Mouse (Mus musculus) intestine, embryonic 15.5 days (tissue): ENCODE results near the gene Gnat2. TPM values are rescaled to one million over a fixed set of nuclear protein-coding genes. Genes with fewer than 3 reads are reported as not detected.

Experiments used
- ATAC-seq: fragments of 200-750 bp; cut with Nextera tagmentation; 2 replicates; pipeline ENCODE4 v1.8.0; 2017; ENCODE audit warnings: moderate TSS enrichment, moderate library complexity
- H3K27ac ChIP-seq: fragments of 300-500 bp; sonication (generic); 2 replicates; pipeline ENCODE4 v1.5.1; 2015; ENCODE audit warnings: mild to moderate bottlenecking, inconsistent platforms
- H3K27me3 ChIP-seq: fragments of 300-500 bp; sonication (generic); replicated peaks from 2 replicates; pipeline ENCODE4 v1.6.1; 2015; ENCODE audit warnings: inconsistent platforms
- H3K36me3 ChIP-seq: fragments of 300-500 bp; sonication (generic); 2 replicates; pipeline ENCODE4 v1.6.1; 2015; ENCODE audit warnings: inconsistent platforms
- H3K4me1 ChIP-seq: fragments of 300-500 bp; sonication (generic); replicated peaks from 2 replicates; pipeline ENCODE4 v1.6.1; 2015; ENCODE audit warnings: inconsistent platforms
- H3K4me2 ChIP-seq: fragments of 300-500 bp; sonication (generic); replicated peaks from 2 replicates; pipeline ENCODE4 v1.6.1; 2015; ENCODE audit warnings: mild to moderate bottlenecking, inconsistent platforms
- H3K4me3 ChIP-seq: fragments of 300-500 bp; sonication (generic); replicated peaks from 2 replicates; pipeline ENCODE4 v1.5.1; 2015; ENCODE audit warnings: inconsistent platforms
- H3K9ac ChIP-seq: fragments of 300-500 bp; sonication (generic); 2 replicates; pipeline ENCODE4 v1.6.1; 2015; ENCODE audit warnings: inconsistent platforms
- H3K9me3 ChIP-seq: fragments of 300-500 bp; sonication (generic); 2 replicates; pipeline ENCODE4 v1.6.1; 2016; ENCODE audit warnings: inconsistent platforms
- WGBS: fragments of 180-500 bp; shearing (Covaris S2); methylation state at CpG from one replicate; pipeline ENCODE4 v1.1.7; 2015; 5-methylcytosine and 5-hydroxymethylcytosine counted together
- polyA plus RNA-seq: library from polyadenylated mRNA; unstranded; fragments of >200 nt; fragmentation: Nextera tagmentation; extraction: Ambion mirVana; gene quantifications from 2 replicates; pipeline ENCODE4 v1.2.1, GENCODE M21; 2015

Gnat2 gene
- polyA plus RNA-seq, 1 experiment from 2014 or later = 1.9 TPM

GRCm38 (mm10) chr3:108085721-108086469 is 6.7 kb upstream of the Gnat2 start:
- peak overlapping the region; percentile 75 for H3K9ac ChIP-seq
- H3K4me1 ChIP-seq = peaks cover 52% of the 10 kb centered on the region
- H3K4me3 ChIP-seq = peak overlapping the region; percentile 73
- H3K4me2 ChIP-seq = peak overlapping the region; percentile 97
- H3K36me3 ChIP-seq = no peaks in the 10 kb centered on the region
- H3K27me3 ChIP-seq = no peaks in the 10 kb centered on the region
- peak; percentile 82 for ATAC-seq
- no peaks in the 10 kb centered on the region for H3K9me3 ChIP-seq
- H3K27ac ChIP-seq = peak overlapping the region; percentile 96
- under 1% methylated on average over 31 of the region's 31 CpGs for WGBS

- Histone ChIP-seq H3K9ac (peak within 1 kb of the TSS; percentile 75), H3K27ac (peak within 1 kb of the TSS; percentile 96)
- peak; percentile 65 for ATAC-seq
These were observed 6.1 kb upstream of the Gnat2 start, which contains the start of gene Ampd2 for GRCm38 (mm10) chr3:108086470-108086979. Gene Ampd2 (minus strand): TSS chr3:108086651.

GRCm38 (mm10) chr3:108087329-108087728 is 5.3 kb upstream of the Gnat2 start:
- H3K9ac ChIP-seq = no peak overlapping the region
- no peaks in the 10 kb centered on the region for H3K9me3 ChIP-seq
- H3K27me3 ChIP-seq = no peaks in the 10 kb centered on the region
- H3K36me3 ChIP-seq = no peaks in the 10 kb centered on the region
- no peak overlapping the region for H3K4me3 ChIP-seq
- WGBS = 78% methylated on average over 3 of the region's 3 CpGs
- H3K4me2 ChIP-seq = peak overlapping the region; percentile 97
- H3K27ac ChIP-seq = 0 out of 2 replicates have a peak overlapping the region, but pooled peaks have one; percentile 27
- ATAC-seq = no peak
- H3K4me1 ChIP-seq = peaks cover 44% of the 10 kb centered on the region

More at GRCm38 (mm10) chr3:108086470-108086979, 6.1 kb upstream of the Gnat2 start, which contains the start of gene Ampd2:
- Histone ChIP-seq H3K27me3 (no peaks in the 10 kb centered on the region), H3K4me3 (peak within 1 kb of the TSS; percentile 73), H3K9me3 (no peaks in the 10 kb centered on the region), H3K4me2 (peak within 1 kb of the TSS; percentile 97), H3K36me3 (no peaks in the 10 kb centered on the region), H3K4me1 (peaks cover 52% of the 10 kb centered on the region)
- WGBS = under 1% methylated on average over 29 of the region's 29 CpGs

- no peak for ATAC-seq
- Histone ChIP-seq H3K4me2 (0 out of 2 replicates have a peak overlapping the region, but pooled peaks have one; percentile 9), H3K27ac (no peak overlapping the region), H3K4me1 (peaks cover 28% of the 10 kb centered on the region), H3K9ac (no peak overlapping the region), H3K4me3 (no peak overlapping the region), H3K36me3 (no peaks in the 10 kb centered on the region), H3K9me3 (no peaks in the 10 kb centered on the region), H3K27me3 (no peaks in the 10 kb centered on the region)
- 29% methylated on average over 5 of the region's 5 CpGs for WGBS
These were observed 3.7 kb upstream of the Gnat2 start for GRCm38 (mm10) chr3:108088842-108089380.

DNA sequence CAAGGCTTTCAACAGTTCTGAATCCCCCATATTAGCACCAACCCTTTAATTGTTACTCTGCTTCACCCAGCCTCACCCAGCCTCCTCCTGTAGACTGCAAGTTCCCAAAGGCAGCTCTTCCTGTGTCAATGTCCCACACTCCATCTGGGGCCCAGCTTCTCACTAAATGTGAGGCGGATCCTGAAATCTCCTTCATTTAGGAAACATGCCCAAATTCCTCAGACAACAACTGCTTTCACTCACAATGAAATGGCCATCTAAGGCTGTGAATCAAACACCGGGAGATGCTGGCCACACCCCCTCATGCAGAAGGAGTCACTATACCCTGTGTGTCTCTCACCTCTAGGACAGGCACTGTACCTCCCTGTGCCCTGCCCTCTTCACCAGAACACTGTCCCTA is 2.7 kb upstream of the Gnat2 start:
- Histone ChIP-seq H3K4me2 (no peak overlapping the region), H3K27me3 (no peaks in the 10 kb centered on the region)

DNA sequence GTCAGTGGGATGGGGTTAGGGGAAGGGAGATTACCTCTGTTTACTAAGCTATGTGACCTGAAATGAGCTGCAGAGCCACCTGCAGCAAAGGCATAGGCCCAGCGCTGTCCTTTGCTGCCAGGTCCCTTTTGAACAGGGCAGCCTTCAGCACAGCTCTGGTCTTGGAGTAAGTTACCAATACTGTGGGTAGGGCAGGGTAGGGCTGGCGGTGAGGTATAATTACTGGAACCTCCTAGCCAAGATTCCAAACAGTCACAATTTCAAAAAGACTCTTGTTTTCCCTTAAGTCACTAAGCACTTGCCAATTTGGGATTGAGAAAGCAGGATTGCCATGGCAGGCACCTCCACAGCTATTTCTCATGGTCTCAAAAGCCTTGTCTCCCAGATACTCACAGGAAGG is 2.0 kb upstream of the Gnat2 start:
- Histone ChIP-seq H3K4me2 (no peak overlapping the region), H3K4me1 (peaks cover 16% of the 10 kb centered on the region), H3K27me3 (no peaks in the 10 kb centered on the region), H3K36me3 (no peaks in the 10 kb centered on the region), H3K4me3 (no peak overlapping the region), H3K9me3 (no peaks in the 10 kb centered on the region), H3K27ac (no peak overlapping the region), H3K9ac (no peak overlapping the region)
- no peak for ATAC-seq
- 84% methylated on average over 2 of the region's 2 CpGs for WGBS

More for the DNA sequence above, 2.7 kb upstream of the Gnat2 start:
- no peaks in the 10 kb centered on the region for H3K9me3 ChIP-seq
- no peaks in the 10 kb centered on the region for H3K36me3 ChIP-seq
- 41% methylated on average over 2 of the region's 2 CpGs for WGBS
- no peak overlapping the region for H3K4me3 ChIP-seq
- no peak overlapping the region for H3K27ac ChIP-seq
- no peak for ATAC-seq
- no peak overlapping the region for H3K9ac ChIP-seq
- H3K4me1 ChIP-seq = peaks cover 18% of the 10 kb centered on the region

DNA sequence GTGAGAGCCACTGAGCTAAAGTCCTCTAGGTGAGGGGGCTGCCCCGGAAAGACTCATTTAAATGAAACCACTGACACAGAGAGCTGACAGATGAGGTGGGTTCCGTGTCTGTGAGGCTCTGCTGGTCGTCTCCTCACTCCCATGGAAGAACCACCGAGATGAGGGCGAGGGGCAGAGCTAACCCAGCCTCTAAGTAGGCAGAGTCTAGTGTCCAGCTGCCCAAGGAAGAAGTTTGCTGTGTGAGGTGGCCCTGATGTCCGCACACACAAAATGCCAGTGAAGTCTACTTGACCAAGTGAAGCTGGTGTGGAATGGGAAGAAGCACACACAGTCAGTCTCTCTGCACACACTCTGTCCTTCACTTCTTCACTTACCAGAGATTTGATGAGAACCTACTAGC is 559 bp upstream of the Gnat2 start:
- H3K27me3 ChIP-seq = no peaks in the 10 kb centered on the region
- 73% methylated on average over 6 of the region's 6 CpGs for WGBS
- H3K4me3 ChIP-seq = no peak overlapping the region
- no peaks in the 10 kb centered on the region for H3K9me3 ChIP-seq
- peaks cover 10% of the 10 kb centered on the region for H3K4me1 ChIP-seq
- ATAC-seq = no peak
- H3K36me3 ChIP-seq = no peaks in the 10 kb centered on the region
- no peak overlapping the region for H3K27ac ChIP-seq
- H3K4me2 ChIP-seq = no peak overlapping the region
- H3K9ac ChIP-seq = no peak overlapping the region

- H3K27me3 ChIP-seq = no peaks in the 10 kb centered on the region
- no peak overlapping the region for H3K9ac ChIP-seq
- no peak overlapping the region for H3K27ac ChIP-seq
- no peak overlapping the region for H3K4me3 ChIP-seq
- ATAC-seq = no peak
- no peaks in the 10 kb centered on the region for H3K36me3 ChIP-seq
- no peak overlapping the region for H3K4me2 ChIP-seq
- H3K9me3 ChIP-seq = no peaks in the 10 kb centered on the region
- 66% methylated on average over 6 of the region's 6 CpGs for WGBS
- peaks cover 5% of the 10 kb centered on the region; the same call in 1 of the 2 replicates for H3K4me1 ChIP-seq
These were observed 717 bp downstream of the Gnat2 start for GRCm38 (mm10) chr3:108093306-108093705.

DNA sequence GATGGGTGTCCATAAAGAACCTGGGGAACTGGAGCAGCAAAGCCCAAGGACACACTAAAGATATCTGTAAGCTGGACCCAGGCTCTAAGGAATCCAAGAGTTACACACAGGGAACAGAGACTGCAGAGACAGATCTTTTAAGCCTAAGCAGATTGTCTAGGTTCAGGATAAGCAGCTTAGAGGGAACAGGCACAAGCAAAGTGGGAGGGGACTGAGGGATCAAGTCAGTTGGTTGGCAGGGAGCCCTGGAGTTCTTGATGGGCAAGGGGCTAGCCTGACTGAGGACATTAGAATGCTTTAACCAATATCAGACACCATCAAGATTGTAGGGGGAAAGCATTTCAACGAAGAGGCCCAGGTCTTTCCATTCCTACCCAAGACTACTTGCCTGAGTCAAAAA is 1.6 kb downstream of the Gnat2 start:
- no peak for ATAC-seq
- Histone ChIP-seq H3K36me3 (no peaks in the 10 kb centered on the region), H3K4me2 (no peak overlapping the region), H3K4me1 (0 out of 2 replicates have a peak, but pooled peaks cover 2% of the 10 kb centered on the region), H3K27ac (no peak overlapping the region), H3K4me3 (no peak overlapping the region), H3K9me3 (no peaks in the 10 kb centered on the region), H3K27me3 (no peaks in the 10 kb centered on the region), H3K9ac (no peak overlapping the region)
- WGBS = 88% methylated on average over 1 of the region's 1 CpGs

DNA sequence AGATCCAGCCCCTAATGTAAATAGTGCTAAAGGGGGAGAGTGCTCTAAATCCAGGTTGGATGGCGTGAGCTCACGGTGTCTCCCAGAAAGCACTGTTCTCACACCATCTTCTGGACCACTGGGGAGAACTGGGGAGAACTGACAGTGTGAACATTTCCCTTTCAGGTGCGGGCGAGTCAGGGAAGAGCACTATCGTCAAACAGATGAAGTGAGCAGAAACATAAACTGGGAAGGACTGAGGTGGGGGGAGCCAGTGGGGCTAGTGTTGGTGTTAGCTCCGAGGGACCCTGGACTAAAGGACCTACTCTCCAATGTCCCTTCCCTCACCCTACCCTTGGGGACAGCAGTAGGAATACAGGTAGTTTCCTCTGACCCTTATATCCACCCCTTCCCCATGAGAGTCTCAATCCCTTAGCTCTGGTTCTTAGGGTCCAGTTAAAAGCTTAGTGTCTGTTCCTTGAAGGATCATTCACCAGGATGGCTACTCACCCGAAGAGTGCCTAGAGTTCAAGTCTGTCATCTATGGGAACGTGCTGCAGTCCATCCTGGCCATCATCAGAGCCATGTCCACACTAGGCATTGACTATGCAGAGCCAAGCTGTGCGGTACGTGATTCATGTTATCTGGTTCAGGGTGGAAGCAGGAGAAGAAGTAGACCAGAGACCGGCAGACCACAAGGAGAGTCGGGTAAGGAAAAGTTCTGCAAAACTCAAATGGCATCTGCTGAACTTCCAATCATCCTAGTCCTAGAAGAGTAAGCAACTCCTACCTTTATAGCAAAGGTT is 2.6 kb downstream of the Gnat2 start:
- Histone ChIP-seq H3K4me2 (no peak overlapping the region), H3K9ac (no peak overlapping the region), H3K4me3 (no peak overlapping the region), H3K27ac (no peak overlapping the region), H3K9me3 (no peaks in the 10 kb centered on the region), H3K4me1 (no peaks in the 10 kb centered on the region), H3K36me3 (no peaks in the 10 kb centered on the region), H3K27me3 (no peaks in the 10 kb centered on the region)
- WGBS = 93% methylated on average over 12 of the region's 12 CpGs
- ATAC-seq = no peak

DNA sequence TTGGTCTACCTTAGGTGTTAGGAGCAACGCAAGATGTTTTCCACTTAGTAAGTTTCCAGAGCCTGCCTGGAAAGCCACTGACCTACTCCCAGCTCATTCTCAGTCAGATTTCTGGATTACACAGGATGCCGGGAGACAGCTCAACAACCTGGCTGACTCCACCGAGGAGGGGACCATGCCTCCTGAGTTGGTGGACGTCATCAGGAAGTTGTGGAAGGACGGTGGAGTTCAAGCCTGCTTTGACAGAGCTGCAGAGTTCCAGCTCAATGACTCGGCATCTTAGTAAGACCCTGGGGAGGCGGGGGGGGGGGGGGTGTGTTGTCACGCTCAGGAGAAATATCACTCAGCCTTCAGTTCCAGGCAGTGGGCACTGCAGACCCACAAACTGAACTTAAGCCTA is 3.6 kb downstream of the Gnat2 start:
- no peak overlapping the region for H3K9ac ChIP-seq
- no peaks in the 10 kb centered on the region for H3K27me3 ChIP-seq
- no peaks in the 10 kb centered on the region for H3K9me3 ChIP-seq
- no peak overlapping the region for H3K4me3 ChIP-seq
- no peaks in the 10 kb centered on the region for H3K4me1 ChIP-seq
- no peaks in the 10 kb centered on the region for H3K36me3 ChIP-seq
- H3K4me2 ChIP-seq = no peak overlapping the region
- WGBS = 62% methylated on average over 8 of the region's 8 CpGs
- H3K27ac ChIP-seq = no peak overlapping the region
- no peak for ATAC-seq

GRCm38 (mm10) chr3:108096726-108097125 is 4.1 kb downstream of the Gnat2 start:
- Histone ChIP-seq H3K36me3 (no peaks in the 10 kb centered on the region), H3K9ac (no peak overlapping the region), H3K27ac (no peak overlapping the region), H3K4me1 (no peaks in the 10 kb centered on the region), H3K4me2 (no peak overlapping the region), H3K4me3 (no peak overlapping the region), H3K27me3 (no peaks in the 10 kb centered on the region), H3K9me3 (no peaks in the 10 kb centered on the region)
- WGBS = 74% methylated on average over 10 of the region's 10 CpGs
- ATAC-seq = peak; percentile 59; the same call in 1 of the 2 replicates
